Mouse (Mus musculus): ENCODE data around the gene Ppm1g.

GRCm38 (mm10) chr5:31168630-31169029, 51.9 kb downstream of the Ppm1g start:
- no peak for TF ChIP-seq EP300 (IDR thresholded peaks at IDR 0.05; ENCODE audit: low read length)
- no peak for TF ChIP-seq ZMIZ1 (IDR thresholded peaks at IDR 0.05; ENCODE audit: low read depth, low read length)
- no peak for TF ChIP-seq HCFC1 (IDR thresholded peaks at IDR 0.05; ENCODE audit: low read depth, low read length)
- no peak for TF ChIP-seq RCOR1 (conservative IDR thresholded peaks at IDR 0.05; ENCODE audit: low read depth, low read length)
- TF ChIP-seq CTCF (conservative IDR thresholded peaks at IDR 0.05 in 1 of 2, IDR thresholded peaks at IDR 0.05 in 1 of 2; ENCODE audit: low read depth in 2 of 2, low read length in 2 of 2): no peak
- no peak for TF ChIP-seq MEF2A (IDR thresholded peaks at IDR 0.05; ENCODE audit: borderline replicate concordance, low read depth, low read length)
- no peak for TF ChIP-seq JUND (conservative IDR thresholded peaks at IDR 0.05; ENCODE audit: low read depth, low read length)
- no peak for TF ChIP-seq ZNF384 (IDR thresholded peaks at IDR 0.05; ENCODE audit: low read depth, low read length)
- no peak for TF ChIP-seq POLR2AphosphoS2 (IDR thresholded peaks at IDR 0.05; ENCODE audit: low read depth, low read length)
- TF ChIP-seq POLR2A (IDR thresholded peaks at IDR 0.05; ENCODE audit: low read depth, low read length): no peak
- no peak for TF ChIP-seq TCF12 (IDR thresholded peaks at IDR 0.05; ENCODE audit: low read depth, low read length)

Data from CH12.LX (cell line).